Mouse (Mus musculus): ENCODE data around the gene Mthfr. TPM values are rescaled to one million over a fixed set of nuclear protein-coding genes. Genes with fewer than 3 reads are reported as not detected.
A peak's percentile ranks its signal among the peaks of the same experiment; 100 is the strongest.

Gene Mthfr
- polyA plus RNA-seq, 1 experiment from 2014 or later: 8.9 TPM

GRCm38 (mm10) chr4:148054961-148055695, 16.3 kb downstream of the Mthfr start:
- ATAC-seq (ENCODE audit: low read depth) (no peak), DNase-seq (no peak)
- WGBS (ENCODE audit: insufficient replicate concordance): 86% methylated on average over 21 of the region's 21 CpGs
- Histone ChIP-seq H3K9ac (no peak overlapping the region), H3K27ac (no peak overlapping the region), H3K4me1 (replicated peaks) (peaks cover 32% of the 10 kb centered on the region), H3K36me3 (peaks cover 89% of the 10 kb centered on the region), H3K4me3 (replicated peaks) (no peak overlapping the region), H3K9me3 (replicated peaks) (no peaks in the 10 kb centered on the region), H3K27me3 (no peaks in the 10 kb centered on the region), H3K4me2 (no peak overlapping the region)

GRCm38 (mm10) chr4:148056246-148056645, 17.4 kb downstream of the Mthfr start:
- Histone ChIP-seq H3K36me3 (peaks cover 78% of the 10 kb centered on the region), H3K4me3 (replicated peaks) (no peak overlapping the region), H3K9me3 (replicated peaks) (no peaks in the 10 kb centered on the region), H3K4me1 (replicated peaks) (peaks cover 28% of the 10 kb centered on the region), H3K27me3 (no peaks in the 10 kb centered on the region), H3K4me2 (no peak overlapping the region), H3K9ac (no peak overlapping the region), H3K27ac (0 out of 2 replicates have a peak overlapping the region, but pooled peaks have one; percentile 1)
- ATAC-seq (ENCODE audit: low read depth): no peak
- 80% methylated on average over 7 of the region's 7 CpGs for WGBS (ENCODE audit: insufficient replicate concordance)
- DNase-seq: no peak

- Histone ChIP-seq H3K27ac (peak overlapping the region; percentile 1), H3K4me1 (replicated peaks) (peaks cover 29% of the 10 kb centered on the region), H3K27me3 (no peaks in the 10 kb centered on the region), H3K9ac (no peak overlapping the region), H3K36me3 (peaks cover 73% of the 10 kb centered on the region), H3K4me3 (replicated peaks) (no peak overlapping the region), H3K9me3 (replicated peaks) (no peaks in the 10 kb centered on the region), H3K4me2 (no peak overlapping the region)
- DNase-seq (no peak), ATAC-seq (ENCODE audit: low read depth) (peak; percentile 37)
- 76% methylated on average over 4 of the region's 4 CpGs for WGBS (ENCODE audit: insufficient replicate concordance)
Observed at GRCm38 (mm10) chr4:148056801-148057200, 17.9 kb downstream of the Mthfr start.

- no peaks in the 10 kb centered on the region for H3K27me3 ChIP-seq
- WGBS (ENCODE audit: insufficient replicate concordance): 56% methylated on average over 5 of the region's 5 CpGs
- H3K9me3 ChIP-seq (replicated peaks): no peaks in the 10 kb centered on the region
- peaks cover 29% of the 10 kb centered on the region for H3K4me1 ChIP-seq (replicated peaks)
- no peak overlapping the region for H3K9ac ChIP-seq
- peaks cover 63% of the 10 kb centered on the region for H3K36me3 ChIP-seq
- ATAC-seq (ENCODE audit: low read depth): no peak
- H3K4me2 ChIP-seq: no peak overlapping the region
- no peak for DNase-seq
- H3K4me3 ChIP-seq (replicated peaks): no peak overlapping the region
- no peak overlapping the region for H3K27ac ChIP-seq
Observed at GRCm38 (mm10) chr4:148057661-148058209, 18.9 kb downstream of the Mthfr start.

- no peaks in the 10 kb centered on the region for H3K9me3 ChIP-seq (replicated peaks)
- DNase-seq (no peak), ATAC-seq (ENCODE audit: low read depth) (no peak)
- H3K36me3 ChIP-seq: peaks cover 57% of the 10 kb centered on the region
- no peak overlapping the region for H3K9ac ChIP-seq
- no peak overlapping the region for H3K27ac ChIP-seq
- H3K4me2 ChIP-seq: no peak overlapping the region
- H3K4me1 ChIP-seq (replicated peaks): peaks cover 29% of the 10 kb centered on the region
- no peaks in the 10 kb centered on the region for H3K27me3 ChIP-seq
- 88% methylated on average over 9 of the region's 9 CpGs for WGBS (ENCODE audit: insufficient replicate concordance)
- no peak overlapping the region for H3K4me3 ChIP-seq (replicated peaks)
Observed at GRCm38 (mm10) chr4:148058218-148058819, 19.4 kb downstream of the Mthfr start.

GRCm38 (mm10) chr4:148058993-148059392, 20.1 kb downstream of the Mthfr start:
- peaks cover 51% of the 10 kb centered on the region for H3K36me3 ChIP-seq
- no peak overlapping the region for H3K9ac ChIP-seq
- no peak overlapping the region for H3K4me3 ChIP-seq (replicated peaks)
- no peak overlapping the region for H3K4me2 ChIP-seq
- DNase-seq (no peak), ATAC-seq (ENCODE audit: low read depth) (no peak)
- H3K27me3 ChIP-seq: no peaks in the 10 kb centered on the region
- H3K4me1 ChIP-seq (replicated peaks): peaks cover 29% of the 10 kb centered on the region
- 84% methylated on average over 6 of the region's 6 CpGs for WGBS (ENCODE audit: insufficient replicate concordance)
- H3K27ac ChIP-seq: no peak overlapping the region
- no peaks in the 10 kb centered on the region for H3K9me3 ChIP-seq (replicated peaks)

DNA sequence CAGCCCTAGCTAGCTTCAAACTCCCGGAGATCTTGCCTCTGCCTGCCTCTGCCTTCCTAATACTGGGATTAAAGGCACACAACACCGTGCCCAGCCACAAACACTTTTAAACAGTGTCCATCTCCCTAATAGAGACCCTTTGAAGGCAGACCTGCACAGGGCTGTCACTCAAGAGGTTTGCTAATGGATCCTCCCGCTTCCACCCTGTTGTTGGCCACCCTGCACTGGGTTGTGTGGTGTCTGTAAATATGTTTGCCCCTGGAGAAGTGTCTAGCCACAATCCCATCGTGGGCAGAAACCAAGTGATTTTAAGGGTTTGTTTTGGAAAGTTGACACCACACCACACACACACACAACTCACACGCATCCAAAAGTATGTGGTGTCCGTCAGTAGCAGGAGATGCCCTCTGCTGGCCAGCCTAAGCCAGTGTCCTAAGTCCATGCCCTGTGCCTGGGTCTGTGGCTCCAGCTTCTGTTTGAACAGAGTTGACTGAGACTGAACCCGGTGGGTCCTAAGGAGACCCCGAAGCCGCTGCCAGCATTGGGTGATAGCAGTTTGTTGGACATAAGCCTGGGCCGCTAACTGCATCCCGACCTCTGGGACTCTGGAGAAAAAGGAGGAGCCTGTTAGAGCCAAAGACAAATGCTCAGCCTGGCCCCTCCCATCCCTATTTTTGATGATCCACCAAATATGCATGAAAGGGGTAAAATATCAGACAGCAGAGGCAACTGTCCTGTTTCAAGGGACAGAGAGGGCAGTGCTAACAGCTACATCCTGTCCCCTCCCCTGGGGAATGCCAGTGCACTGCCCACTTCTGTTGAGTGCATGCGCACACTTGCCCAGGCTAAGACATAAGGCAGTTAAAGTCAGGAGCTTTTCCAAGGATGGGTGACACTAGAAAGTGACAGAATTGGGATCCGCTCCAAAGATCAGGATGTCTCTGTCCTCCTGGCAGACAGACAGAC, 21.5 kb downstream of the Mthfr start:
- WGBS (ENCODE audit: insufficient replicate concordance): 48% methylated on average over 13 of the region's 13 CpGs
- Histone ChIP-seq H3K36me3 (peaks cover 37% of the 10 kb centered on the region), H3K27me3 (no peaks in the 10 kb centered on the region), H3K9ac (no peak overlapping the region), H3K27ac (no peak overlapping the region), H3K4me1 (replicated peaks) (peaks cover 29% of the 10 kb centered on the region), H3K9me3 (replicated peaks) (no peaks in the 10 kb centered on the region), H3K4me3 (replicated peaks) (no peak overlapping the region), H3K4me2 (no peak overlapping the region)
- peak; percentile 55 for ATAC-seq (ENCODE audit: low read depth)
- no peak for DNase-seq

GRCm38 (mm10) chr4:148061086-148061480, 22.2 kb downstream of the Mthfr start:
- ATAC-seq (ENCODE audit: low read depth) (no peak), DNase-seq (no peak)
- H3K9me3 ChIP-seq (replicated peaks): no peaks in the 10 kb centered on the region
- H3K4me2 ChIP-seq: no peak overlapping the region
- H3K4me3 ChIP-seq (replicated peaks): no peak overlapping the region
- no peak overlapping the region for H3K9ac ChIP-seq
- H3K4me1 ChIP-seq (replicated peaks): peaks cover 30% of the 10 kb centered on the region
- no peak overlapping the region for H3K27ac ChIP-seq
- peaks cover 30% of the 10 kb centered on the region for H3K36me3 ChIP-seq
- no peaks in the 10 kb centered on the region for H3K27me3 ChIP-seq
- 76% methylated on average over 9 of the region's 9 CpGs for WGBS (ENCODE audit: insufficient replicate concordance)

GRCm38 (mm10) chr4:148065702-148066400, 27.0 kb downstream of the Mthfr start:
- Histone ChIP-seq H3K36me3 (no peaks in the 10 kb centered on the region), H3K4me1 (replicated peaks) (peaks cover 14% of the 10 kb centered on the region), H3K27ac (no peak overlapping the region), H3K4me2 (no peak overlapping the region), H3K9me3 (replicated peaks) (no peaks in the 10 kb centered on the region), H3K9ac (no peak overlapping the region), H3K27me3 (no peaks in the 10 kb centered on the region), H3K4me3 (replicated peaks) (no peak overlapping the region)
- 48% methylated on average over 6 of the region's 6 CpGs for WGBS (ENCODE audit: insufficient replicate concordance)
- ATAC-seq (ENCODE audit: low read depth) (no peak), DNase-seq (no peak)

- Histone ChIP-seq H3K4me1 (replicated peaks) (peaks cover 10% of the 10 kb centered on the region), H3K4me2 (no peak overlapping the region), H3K9ac (no peak overlapping the region), H3K9me3 (replicated peaks) (no peaks in the 10 kb centered on the region), H3K4me3 (replicated peaks) (no peak overlapping the region), H3K27me3 (no peaks in the 10 kb centered on the region), H3K27ac (no peak overlapping the region), H3K36me3 (no peaks in the 10 kb centered on the region)
- DNase-seq: no peak
- no peak for ATAC-seq (ENCODE audit: low read depth)
- WGBS (ENCODE audit: insufficient replicate concordance): 64% methylated on average over 9 of the region's 9 CpGs
Observed at GRCm38 (mm10) chr4:148066401-148066744, 27.5 kb downstream of the Mthfr start.
